Mouse (Mus musculus): Measurements from ENCODE around the gene Myo5c. TPM values are rescaled to one million over a fixed set of nuclear protein-coding genes. Genes with fewer than 3 reads are reported as not detected.

Gene Myo5c
- total and polyA plus RNA-seq, 3 experiments, result 3.8 to 5.2 (median 4.4) TPM

DNA sequence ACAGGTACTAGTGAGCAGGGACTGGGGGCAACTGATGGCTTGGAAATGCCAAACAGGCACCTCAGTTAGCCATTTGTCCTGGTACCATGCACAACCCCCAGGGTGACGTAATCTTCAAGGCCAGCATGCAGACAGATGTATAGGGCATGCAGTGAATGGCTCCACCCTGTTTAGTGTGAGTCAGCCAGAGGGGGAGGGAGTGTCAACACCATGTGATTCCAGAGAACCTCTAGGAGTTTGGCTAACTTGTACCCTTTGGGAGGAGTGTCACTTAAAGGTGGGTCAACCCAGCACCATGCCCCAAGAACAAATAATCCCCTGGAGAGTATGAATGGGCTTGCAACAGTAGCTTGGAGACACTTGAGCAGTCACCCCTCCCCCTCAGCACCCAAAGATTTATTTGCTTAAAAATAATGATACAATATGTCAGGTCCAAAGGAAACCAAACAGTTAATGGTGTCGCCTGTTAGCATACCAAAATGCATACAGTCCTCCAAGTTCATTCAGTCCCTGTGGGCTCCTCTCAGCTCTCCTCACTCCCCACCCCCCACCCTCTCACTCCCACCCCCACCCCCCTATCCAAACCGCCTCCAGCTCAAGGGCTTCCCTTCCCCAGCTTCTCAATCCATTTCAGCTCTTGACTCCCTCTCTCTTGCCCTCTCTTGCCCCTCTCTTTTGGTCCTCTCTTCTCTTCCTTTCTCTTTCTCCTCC is 32.3 kb downstream of the Myo5c start:
- Histone ChIP-seq H3K27ac (ENCODE audit: insufficient read depth, low read depth) (no peak overlapping the region), H3K79me2 (replicated peaks; ENCODE audit: control insufficient read depth, extremely low read depth, insufficient read depth, poor library complexity, severe bottlenecking) (no peaks in the 10 kb centered on the region), H3K4me2 (ENCODE audit: insufficient read depth, low read depth, poor library complexity, severe bottlenecking) (no peak overlapping the region), H3K4me3 (replicated peaks in 1 of 3; ENCODE audit: low read depth in 2 of 3, low read length in 2 of 3, poor library complexity in 1 of 3) (no peak overlapping the region), H3K27me3 (replicated peaks) (no peaks in the 10 kb centered on the region), H3K4me1 (ENCODE audit: control insufficient read depth in 1 of 2, insufficient read depth in 2 of 2) (peaks cover 3 to 13% of the 10 kb centered on the region in 2 experiments; a peak in 3 of 4 replicates), H3K9me3 (replicated peaks; ENCODE audit: low read length) (peaks cover 3% of the 10 kb centered on the region), H3K9ac (ENCODE audit: insufficient read depth, low read depth) (no peak overlapping the region), H3K36me3 (replicated peaks in 1 of 2; ENCODE audit: control insufficient read depth in 1 of 2, insufficient read depth in 1 of 2, low read length in 1 of 2) (peaks cover 0 to 14% of the 10 kb centered on the region in 2 experiments)
- TF ChIP-seq MAFK (IDR thresholded peaks at IDR 0.05; ENCODE audit: insufficient replicate concordance, low read length), result no peak
- in situ Hi-C loops (cut with MboI; ENCODE audit: low pct_ligation_motif_present, low pct_unique_long_range_greater_than_20kb, low sequenced_read_pairs), result no loop called here
- peak; percentile 28 for DNase-seq (ENCODE audit: extremely low read depth)
- dilution Hi-C loops (cut with MboI; ENCODE audit: extremely low pct_ligation_motif_present, extremely low pct_unique_long_range_greater_than_20kb, low sequenced_read_pairs), result no loop called here

GRCm38 (mm10) chr9:75267147-75267546 is 35.3 kb downstream of the Myo5c start:
- no peak overlapping the region for H3K4me3 ChIP-seq (replicated peaks in 1 of 3; ENCODE audit: low read depth in 2 of 3, low read length in 2 of 3, poor library complexity in 1 of 3)

GRCm38 (mm10) chr9:75270382-75270781 is 38.6 kb downstream of the Myo5c start:
- no peaks in the 10 kb centered on the region for H3K27me3 ChIP-seq (replicated peaks)
- peaks cover 4% of the 10 kb centered on the region for H3K9me3 ChIP-seq (replicated peaks; ENCODE audit: low read length)
- no peak overlapping the region for H3K27ac ChIP-seq (ENCODE audit: insufficient read depth, low read depth)
- in situ Hi-C loops (cut with MboI; ENCODE audit: low pct_ligation_motif_present, low pct_unique_long_range_greater_than_20kb, low sequenced_read_pairs) (loop anchor here (10.0 kb wide), 2 partner anchors 66 to 366 kb away; no protein-coding TSS in a partner anchor), dilution Hi-C loops (cut with MboI; ENCODE audit: extremely low pct_ligation_motif_present, extremely low pct_unique_long_range_greater_than_20kb, low sequenced_read_pairs) (no loop called here)
- no peaks in the 10 kb centered on the region for H3K79me2 ChIP-seq (replicated peaks; ENCODE audit: control insufficient read depth, extremely low read depth, insufficient read depth, poor library complexity, severe bottlenecking)
- no peak overlapping the region for H3K9ac ChIP-seq (ENCODE audit: insufficient read depth, low read depth)
- TF ChIP-seq TBP (conservative IDR thresholded peaks at IDR 0.05; ENCODE audit: low read depth, low read length), result no peak
- no peak for TF ChIP-seq MAX (IDR thresholded peaks at IDR 0.05; ENCODE audit: low read length)
- TF ChIP-seq ZC3H11A (IDR thresholded peaks at IDR 0.05; ENCODE audit: low read depth, low read length), result no peak
- no peak for TF ChIP-seq PAX5 (IDR thresholded peaks at IDR 0.05; ENCODE audit: low read length)
- DNase-seq (ENCODE audit: extremely low read depth), result no peak
- H3K4me2 ChIP-seq (ENCODE audit: insufficient read depth, low read depth, poor library complexity, severe bottlenecking), result no peak overlapping the region
- no peak overlapping the region for H3K4me3 ChIP-seq (replicated peaks in 1 of 3; ENCODE audit: low read depth in 2 of 3, low read length in 2 of 3, poor library complexity in 1 of 3)
- peaks cover 4 to 28% of the 10 kb centered on the region in 2 experiments for H3K4me1 ChIP-seq (ENCODE audit: control insufficient read depth in 1 of 2, insufficient read depth in 2 of 2)
- H3K36me3 ChIP-seq (replicated peaks in 1 of 2; ENCODE audit: control insufficient read depth in 1 of 2, insufficient read depth in 1 of 2, low read length in 1 of 2), result peaks cover 8 to 30% of the 10 kb centered on the region in 2 experiments

More at GRCm38 (mm10) chr9:75267147-75267546, 35.3 kb downstream of the Myo5c start:
- TF ChIP-seq MXI1 (IDR thresholded peaks at IDR 0.05; ENCODE audit: low read depth, low read length) (no peak), RAD21 (IDR thresholded peaks at IDR 0.05; ENCODE audit: low read depth, low read length) (no peak; the same call in 1 of the 2 replicates), USF2 (conservative IDR thresholded peaks at IDR 0.05; ENCODE audit: low read depth, low read length) (no peak), PAX5 (IDR thresholded peaks at IDR 0.05; ENCODE audit: low read length) (no peak), POLR2A (IDR thresholded peaks at IDR 0.05; ENCODE audit: low read depth, low read length) (no peak), E2F4 (IDR thresholded peaks at IDR 0.05; ENCODE audit: insufficient replicate concordance, low read depth, low read length) (no peak), ELF1 (IDR thresholded peaks at IDR 0.05; ENCODE audit: low read depth, low read length) (no peak), IRF4 (IDR thresholded peaks at IDR 0.05; ENCODE audit: low read depth, low read length) (no peak), ZC3H11A (IDR thresholded peaks at IDR 0.05; ENCODE audit: low read depth, low read length) (no peak), GABPA (IDR thresholded peaks at IDR 0.05; ENCODE audit: insufficient replicate concordance, low read depth, low read length) (no peak), ETS1 (conservative IDR thresholded peaks at IDR 0.05; ENCODE audit: low read depth, low read length) (no peak)
- H3K9ac ChIP-seq (ENCODE audit: insufficient read depth, low read depth), result no peak overlapping the region
- H3K4me2 ChIP-seq (ENCODE audit: insufficient read depth, low read depth, poor library complexity, severe bottlenecking), result no peak overlapping the region
- H3K4me1 ChIP-seq (ENCODE audit: control insufficient read depth in 1 of 2, insufficient read depth in 2 of 2), result peaks cover 3 to 13% of the 10 kb centered on the region in 2 experiments; a peak in 3 of 4 replicates
- in situ Hi-C loops (cut with MboI; ENCODE audit: low pct_ligation_motif_present, low pct_unique_long_range_greater_than_20kb, low sequenced_read_pairs) (no loop called here), dilution Hi-C loops (cut with MboI; ENCODE audit: extremely low pct_ligation_motif_present, extremely low pct_unique_long_range_greater_than_20kb, low sequenced_read_pairs) (no loop called here)
- no peak overlapping the region for H3K27ac ChIP-seq (ENCODE audit: insufficient read depth, low read depth)
- H3K9me3 ChIP-seq (replicated peaks; ENCODE audit: low read length), result no peaks in the 10 kb centered on the region
- H3K79me2 ChIP-seq (replicated peaks; ENCODE audit: control insufficient read depth, extremely low read depth, insufficient read depth, poor library complexity, severe bottlenecking), result no peaks in the 10 kb centered on the region
- DNase-seq (ENCODE audit: extremely low read depth), result no peak
- H3K27me3 ChIP-seq (replicated peaks), result no peaks in the 10 kb centered on the region
- H3K36me3 ChIP-seq (replicated peaks in 1 of 2; ENCODE audit: control insufficient read depth in 1 of 2, insufficient read depth in 1 of 2, low read length in 1 of 2), result peaks cover 2 to 28% of the 10 kb centered on the region in 2 experiments

All from CH12.LX (cell line).